Mouse (Mus musculus) bone marrow, adult 2 months (tissue): Measurements from ENCODE around the gene Pla2g4d.

Source experiments
- CTCF ChIP-seq: fragments of 200-500 bp; IDR thresholded peaks from 2 replicates; pipeline ENCODE4 v1.5.1; 2011; ENCODE audit warnings: low read length, control low read depth; ENCODE audit not compliant: control insufficient read depth, insufficient read depth
- POLR2A ChIP-seq: fragments of 200-500 bp; IDR thresholded peaks from 2 replicates; pipeline ENCODE4 v1.6.1; 2011; ENCODE audit warnings: low read depth, mild to moderate bottlenecking, control low read depth, low read length, borderline replicate concordance; ENCODE audit not compliant: control insufficient read depth

- TF ChIP-seq POLR2A (no peak), CTCF (no peak)
Observed at GRCm38 (mm10) chr2:120301076-120301475, 12.1 kb upstream of the Pla2g4d start.
